Mouse (Mus musculus): ENCODE results near the gene Hexim2.

DNA sequence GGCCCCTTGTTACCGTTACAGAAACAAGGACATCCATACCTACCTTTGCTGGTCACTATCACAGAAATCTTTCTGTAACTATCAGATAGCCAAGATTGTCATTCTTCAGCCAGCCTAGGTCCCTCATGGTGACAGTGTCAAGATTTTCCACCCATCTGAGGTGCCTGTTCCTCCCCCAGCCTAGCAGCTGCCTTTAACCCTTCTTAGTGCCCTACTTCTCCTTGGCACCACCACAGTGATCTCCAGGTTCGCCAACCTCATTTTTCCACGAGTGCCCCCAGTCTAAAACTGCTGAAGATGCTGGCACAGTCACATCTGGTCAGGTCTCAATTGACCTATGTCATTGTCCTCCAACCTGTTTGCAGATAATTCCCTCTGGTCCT lies 37.9 kb downstream of the Hexim2 start:
- TF ChIP-seq CTCF (IDR thresholded peaks at IDR 0.05; ENCODE audit: borderline replicate concordance, insufficient read depth, low read length) = no peak
- TF ChIP-seq POLR2A (IDR thresholded peaks at IDR 0.05; ENCODE audit: low read depth, low read length) = no peak
